Mouse (Mus musculus) limb, embryonic 14.5 days (tissue): ENCODE measurements around the gene Riiad1. TPM values are rescaled to one million over a fixed set of nuclear protein-coding genes. Genes with fewer than 3 reads are reported as not detected.

Experiments used
- ATAC-seq: fragments of 200-750 bp; cut with Nextera tagmentation; 2 replicates; pipeline ENCODE4 v1.8.0; 2017; ENCODE audit warnings: low read depth, moderate number of reproducible peaks, moderate TSS enrichment; ENCODE audit not compliant: low FRiP score
- DNase-seq: peaks from one replicate; pipeline ENCODE4 v3.0.0-alpha.2; 2015; ENCODE audit warnings: low spot score
- H3K27ac ChIP-seq: fragments of 300-500 bp; sonication (generic); replicated peaks from 2 replicates; pipeline ENCODE4 v1.5.1; 2014; ENCODE audit warnings: low read depth, mild to moderate bottlenecking, low read length, moderate library complexity, mixed read lengths
- H3K27me3 ChIP-seq: fragments of 300-500 bp; sonication (generic); 2 replicates; pipeline ENCODE4 v1.6.1; 2014; ENCODE audit warnings: low read length, mixed read lengths; ENCODE audit not compliant: control insufficient read depth, insufficient read depth
- H3K36me3 ChIP-seq: fragments of 300-500 bp; sonication (generic); 2 replicates; pipeline ENCODE4 v1.6.1; 2014; ENCODE audit warnings: mild to moderate bottlenecking, low read length, moderate library complexity, mixed read lengths; ENCODE audit not compliant: control insufficient read depth, insufficient read depth
- H3K4me1 ChIP-seq: fragments of 300-500 bp; sonication (generic); 2 replicates; pipeline ENCODE4 v1.6.1; 2014; ENCODE audit warnings: antibody characterized with exemption, low read length, mixed read lengths; ENCODE audit not compliant: control insufficient read depth, insufficient read depth
- H3K4me2 ChIP-seq: fragments of 300-500 bp; sonication (generic); replicated peaks from 2 replicates; pipeline ENCODE4 v1.6.1; 2014; ENCODE audit warnings: low read depth, mild to moderate bottlenecking, low read length, moderate library complexity; ENCODE audit not compliant: severe bottlenecking
- H3K4me3 ChIP-seq: fragments of 300-500 bp; sonication (generic); replicated peaks from 2 replicates; pipeline ENCODE4 v1.5.1; 2014; ENCODE audit warnings: low read length
- H3K9ac ChIP-seq: fragments of 300-500 bp; sonication (generic); 2 replicates; pipeline ENCODE4 v1.6.1; 2014; ENCODE audit warnings: mild to moderate bottlenecking, low read depth, low read length, moderate library complexity; ENCODE audit not compliant: severe bottlenecking
- H3K9me3 ChIP-seq: fragments of 300-500 bp; sonication (generic); 2 replicates; pipeline ENCODE4 v1.6.1; 2016; ENCODE audit warnings: low read length; ENCODE audit not compliant: control insufficient read depth
- POLR2A ChIP-seq: fragments of 200-500 bp; IDR thresholded peaks from 2 replicates; pipeline ENCODE4 v1.8.0; 2012; ENCODE audit warnings: inconsistent platforms, mild to moderate bottlenecking, moderate library complexity, borderline replicate concordance; ENCODE audit not compliant: insufficient read depth, insufficient read length; ENCODE audit errors: extremely low read depth
- WGBS: fragments of 180-500 bp; shearing (Covaris S2); extraction: QIAGEN DNeasy Blood & Tissue Kit; methylation state at CpG from one replicate; pipeline ENCODE4 v1.1.7; 2014; 5-methylcytosine and 5-hydroxymethylcytosine counted together
- polyA plus RNA-seq, 2 experiments: library from polyadenylated mRNA; depleted of rRNA in 1 of 2; stranded (reverse) in 1 of 2; unstranded in 1 of 2; fragments of >200 nt; fragmentation: Nextera tagmentation in 1 of 2; extraction: Ambion mirVana in 1 of 2; gene quantifications; 2 replicates each; pipeline versions ENCODE4 v1.2.1 to v1.2.3; 2012 to 2014

Riiad1 gene
- polyA plus RNA-seq, 2 experiments = 1.4 to 3.8 TPM

DNA sequence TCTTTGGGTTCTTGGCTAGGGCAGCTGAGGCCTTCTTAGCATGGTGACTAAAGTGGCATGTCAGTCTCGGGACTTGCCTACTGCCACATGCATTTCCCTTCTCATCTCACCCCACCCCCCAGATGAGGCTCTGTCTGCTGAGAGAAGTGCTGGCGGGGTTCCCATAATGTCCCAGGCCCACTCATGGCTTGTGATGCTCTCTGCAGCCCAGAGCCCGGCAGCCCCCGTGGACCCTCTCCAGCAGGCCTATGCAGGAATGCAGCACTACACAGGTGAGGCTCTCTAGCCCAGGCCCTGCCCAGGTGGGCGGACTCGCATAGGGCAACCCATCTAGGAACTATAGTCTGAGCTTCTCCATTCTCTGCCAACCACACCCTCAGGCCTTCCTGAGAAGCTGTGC lies 7.4 kb upstream of the Riiad1 start:
- DNase-seq (no peak), ATAC-seq (no peak)
- H3K9ac ChIP-seq = no peak overlapping the region
- no peaks in the 10 kb centered on the region for H3K9me3 ChIP-seq
- 74% methylated on average over 6 of the region's 6 CpGs for WGBS
- no peak overlapping the region for H3K4me3 ChIP-seq
- no peaks in the 10 kb centered on the region for H3K27me3 ChIP-seq
- TF ChIP-seq POLR2A = no peak
- H3K4me2 ChIP-seq = no peak overlapping the region
- H3K36me3 ChIP-seq = peaks cover under 1% of the 10 kb centered on the region; the same call in 1 of the 2 replicates
- H3K4me1 ChIP-seq = peaks cover 5% of the 10 kb centered on the region; the same call in 1 of the 2 replicates
- H3K27ac ChIP-seq = no peak overlapping the region

DNA sequence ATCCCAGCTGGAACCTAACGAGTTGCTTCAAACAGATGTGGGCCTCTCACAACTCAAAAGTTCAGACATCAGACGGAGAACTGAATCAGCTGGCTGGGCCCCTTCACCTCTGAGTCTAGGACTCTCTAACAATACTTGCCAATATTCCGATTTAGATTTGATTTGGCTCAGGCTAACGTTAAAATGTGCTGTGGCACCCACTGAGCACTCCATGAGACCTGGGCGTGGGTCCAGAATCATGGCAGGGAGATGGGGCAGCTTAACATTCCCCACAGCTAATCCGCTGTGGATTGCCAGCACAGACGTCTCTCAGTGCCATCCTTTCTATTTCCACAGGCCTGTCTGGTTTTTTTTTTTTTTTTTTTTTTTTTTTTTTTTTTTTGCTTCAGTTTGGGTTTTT lies 5.8 kb upstream of the Riiad1 start:
- DNase-seq (no peak), ATAC-seq (no peak)
- Histone ChIP-seq H3K27me3 (no peaks in the 10 kb centered on the region), H3K36me3 (no peaks in the 10 kb centered on the region; the same call in 1 of the 2 replicates), H3K4me3 (no peak overlapping the region), H3K4me2 (no peak overlapping the region), H3K9ac (no peak overlapping the region), H3K9me3 (no peaks in the 10 kb centered on the region), H3K27ac (no peak overlapping the region), H3K4me1 (peaks cover 5% of the 10 kb centered on the region; the same call in 1 of the 2 replicates)
- TF ChIP-seq POLR2A = no peak
- WGBS = 57% methylated on average over 7 of the region's 7 CpGs

DNA sequence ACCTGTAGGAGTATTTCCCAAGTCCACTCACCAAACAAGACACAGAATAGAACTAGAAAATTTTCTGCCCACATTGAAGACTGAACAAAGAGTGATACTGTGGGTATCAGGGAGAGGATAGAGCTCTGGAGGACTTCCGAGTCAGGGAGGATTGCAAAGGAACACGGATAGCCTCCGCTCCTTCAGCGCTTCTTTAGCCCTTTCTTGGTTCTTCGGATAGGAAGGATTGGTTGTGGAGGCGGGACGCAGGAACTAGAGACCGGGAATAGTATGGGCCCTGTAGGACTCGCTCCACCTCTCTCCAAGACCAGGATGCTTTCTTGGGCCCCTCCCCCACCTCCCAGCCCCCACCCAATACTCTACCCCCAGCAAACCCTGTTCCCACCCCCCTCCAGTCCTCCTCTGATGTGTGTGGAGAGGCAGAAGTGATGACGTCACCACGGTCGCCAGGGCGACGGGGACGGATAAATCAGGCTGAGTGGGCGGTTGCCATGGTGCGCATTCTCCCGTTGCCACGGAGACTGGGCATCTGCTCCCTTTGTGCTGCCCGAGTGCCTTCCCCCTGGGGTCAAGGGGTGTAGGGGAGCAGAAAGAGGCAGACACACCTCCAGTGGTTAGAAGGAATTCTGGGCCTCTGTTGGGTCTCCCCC lies 3.8 kb upstream of the Riiad1 start:
- no peak overlapping the region for H3K4me3 ChIP-seq
- no peak for ATAC-seq
- H3K9ac ChIP-seq = no peak overlapping the region
- DNase-seq = no peak
- H3K36me3 ChIP-seq = no peaks in the 10 kb centered on the region
- H3K27me3 ChIP-seq = 0 out of 2 replicates have a peak, but pooled peaks cover 1% of the 10 kb centered on the region
- H3K27ac ChIP-seq = no peak overlapping the region
- H3K4me1 ChIP-seq = peaks cover 5% of the 10 kb centered on the region; the same call in 1 of the 2 replicates
- TF ChIP-seq POLR2A = no peak
- no peaks in the 10 kb centered on the region for H3K9me3 ChIP-seq
- 29% methylated on average over 19 of the region's 20 CpGs for WGBS
- H3K4me2 ChIP-seq = no peak overlapping the region

DNA sequence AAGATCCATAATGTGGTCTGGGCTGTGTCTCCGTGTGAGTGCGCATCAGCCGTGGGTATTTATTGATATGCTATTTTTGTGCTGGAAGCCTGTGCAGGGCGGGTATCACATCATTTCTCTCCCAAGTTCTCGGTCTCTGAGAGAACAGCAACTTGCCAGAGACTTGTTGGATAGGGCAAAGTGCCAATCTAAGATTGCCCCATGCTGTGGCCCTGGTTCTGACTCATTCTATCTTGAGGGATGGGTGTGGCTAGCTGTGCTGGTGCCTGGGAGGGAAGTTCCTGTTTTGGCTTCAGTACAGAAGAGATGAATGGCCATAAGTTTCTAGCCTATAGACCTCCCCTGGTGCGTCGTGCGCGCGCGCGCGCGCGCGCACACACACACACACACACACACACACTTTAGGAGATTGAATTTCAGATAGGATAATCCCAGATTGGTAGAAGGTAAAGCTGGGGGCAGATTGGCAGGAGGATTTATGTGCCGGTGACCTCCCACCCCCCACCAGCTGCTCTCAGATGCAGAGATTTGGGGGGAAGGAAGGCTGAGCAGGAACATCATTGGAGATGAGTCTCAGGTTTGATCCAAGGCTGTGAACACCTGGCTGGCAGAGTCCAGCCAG lies 2.7 kb upstream of the Riiad1 start:
- peaks cover 5% of the 10 kb centered on the region; the same call in 1 of the 2 replicates for H3K4me1 ChIP-seq
- no peak for DNase-seq

GRCm38 (mm10) chr3:94481429-94481828 lies 1.3 kb upstream of the Riiad1 start:
- peaks cover 5% of the 10 kb centered on the region; the same call in 1 of the 2 replicates for H3K4me1 ChIP-seq
- TF ChIP-seq POLR2A = no peak
- DNase-seq (no peak), ATAC-seq (no peak)
- 0 out of 2 replicates have a peak, but pooled peaks cover 10% of the 10 kb centered on the region for H3K27me3 ChIP-seq
- WGBS = 73% methylated on average over 4 of the region's 4 CpGs
- no peak overlapping the region for H3K4me2 ChIP-seq
- H3K9ac ChIP-seq = no peak overlapping the region
- no peak overlapping the region for H3K27ac ChIP-seq
- H3K36me3 ChIP-seq = no peaks in the 10 kb centered on the region
- no peaks in the 10 kb centered on the region for H3K9me3 ChIP-seq
- H3K4me3 ChIP-seq = no peak overlapping the region

More for the DNA sequence above, 2.7 kb upstream of the Riiad1 start:
- Histone ChIP-seq H3K27me3 (0 out of 2 replicates have a peak, but pooled peaks cover 10% of the 10 kb centered on the region), H3K27ac (no peak overlapping the region), H3K36me3 (no peaks in the 10 kb centered on the region), H3K9me3 (no peaks in the 10 kb centered on the region), H3K4me2 (no peak overlapping the region), H3K9ac (no peak overlapping the region), H3K4me3 (no peak overlapping the region)
- no peak for ATAC-seq
- TF ChIP-seq POLR2A = no peak
- WGBS = 91% methylated on average over 17 of the region's 17 CpGs
